Mouse (Mus musculus) small intestine, adult 2 months (tissue): ENCODE measurements around the gene Chrna5.

Experiments used
- CTCF ChIP-seq: fragments of 200-500 bp; IDR thresholded peaks from 2 replicates; pipeline ENCODE4 v1.5.1; 2012; ENCODE audit warnings: low read depth, mild to moderate bottlenecking, control low read depth, inconsistent platforms, low read length, moderate library complexity, mixed read lengths; ENCODE audit not compliant: insufficient replicate concordance, insufficient read length; ENCODE audit errors: extremely low read depth
- POLR2A ChIP-seq: fragments of 200-500 bp; IDR thresholded peaks from 2 replicates; pipeline ENCODE4 v1.6.1; 2012; ENCODE audit warnings: low read depth, mild to moderate bottlenecking, control low read depth, inconsistent platforms, low read length, moderate library complexity

- TF ChIP-seq POLR2A = no peak
- TF ChIP-seq CTCF = no peak
Measured at GRCm38 (mm10) chr9:54949465-54949864, 31.2 kb upstream of the Chrna5 start.
